Mouse (Mus musculus): ENCODE data around the gene Foxa2.

Gene Foxa2

GRCm38 (mm10) chr2:148038366-148039310, 8.1 kb downstream of the Foxa2 start:
- DNase-seq: no peak

- no peak for DNase-seq
These were observed 10.1 kb downstream of the Foxa2 start for GRCm38 (mm10) chr2:148036611-148037160.

GRCm38 (mm10) chr2:148030991-148031675, 15.6 kb downstream of the Foxa2 start:
- DNase-seq: no peak

- no peak for DNase-seq
These were observed 16.2 kb downstream of the Foxa2 start for GRCm38 (mm10) chr2:148030613-148030935.

- DNase-seq: peak; percentile 25
These were observed 16.8 kb downstream of the Foxa2 start for GRCm38 (mm10) chr2:148029751-148030612.

GRCm38 (mm10) chr2:148029050-148029608, 17.6 kb downstream of the Foxa2 start:
- no peak for DNase-seq

- DNase-seq: no peak
These were observed 20.4 kb downstream of the Foxa2 start for GRCm38 (mm10) chr2:148026366-148026765.

- no peak for DNase-seq
These were observed 21.3 kb downstream of the Foxa2 start for GRCm38 (mm10) chr2:148025481-148025880.

GRCm38 (mm10) chr2:148024268-148024935, 22.4 kb downstream of the Foxa2 start:
- DNase-seq: no peak

- peak; percentile 22 for DNase-seq
These were observed 23.4 kb downstream of the Foxa2 start for GRCm38 (mm10) chr2:148023340-148023806.

GRCm38 (mm10) chr2:148021919-148022570, 24.7 kb downstream of the Foxa2 start:
- no peak for DNase-seq

- DNase-seq: no peak
These were observed 25.8 kb downstream of the Foxa2 start for GRCm38 (mm10) chr2:148021016-148021415.

GRCm38 (mm10) chr2:148020125-148020524, 26.6 kb downstream of the Foxa2 start:
- no peak for DNase-seq

GRCm38 (mm10) chr2:148017782-148018690, 28.7 kb downstream of the Foxa2 start:
- peak; percentile 70 for DNase-seq

GRCm38 (mm10) chr2:148013382-148013781, 33.4 kb downstream of the Foxa2 start:
- no peak for DNase-seq

- no peak for DNase-seq
These were observed 37.7 kb downstream of the Foxa2 start for GRCm38 (mm10) chr2:148009049-148009448.

GRCm38 (mm10) chr2:148004554-148005521, 41.9 kb downstream of the Foxa2 start:
- DNase-seq: no peak

- no peak for DNase-seq
These were observed 43.3 kb downstream of the Foxa2 start for GRCm38 (mm10) chr2:148003511-148003910.

Measured in lung, postnatal 14 days (tissue).